Mouse (Mus musculus): ENCODE results near the gene Ttbk1.

Gene Ttbk1

DNA sequence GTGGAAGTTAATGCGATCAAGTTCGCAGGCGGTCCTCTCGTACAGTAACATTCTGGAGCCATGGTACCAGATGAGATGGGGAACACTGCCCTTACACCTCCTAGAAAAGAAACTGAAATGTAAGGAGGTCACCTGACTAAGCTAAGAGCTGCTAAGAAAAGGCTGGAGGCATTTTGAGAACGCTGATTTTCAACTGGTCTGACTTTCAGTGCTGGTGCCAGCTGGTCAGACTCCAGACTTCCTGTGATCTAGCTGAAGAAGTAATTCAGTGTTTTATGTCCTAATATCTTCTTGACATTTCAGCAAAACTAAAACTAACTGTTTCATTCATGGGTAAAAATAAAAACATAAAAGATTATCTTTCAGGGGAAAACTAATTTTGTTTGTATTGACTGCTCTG, 68.8 kb downstream of the Ttbk1 start:
- DNase-seq (ENCODE audit: low spot score in 2 of 2), result no peak

DNA sequence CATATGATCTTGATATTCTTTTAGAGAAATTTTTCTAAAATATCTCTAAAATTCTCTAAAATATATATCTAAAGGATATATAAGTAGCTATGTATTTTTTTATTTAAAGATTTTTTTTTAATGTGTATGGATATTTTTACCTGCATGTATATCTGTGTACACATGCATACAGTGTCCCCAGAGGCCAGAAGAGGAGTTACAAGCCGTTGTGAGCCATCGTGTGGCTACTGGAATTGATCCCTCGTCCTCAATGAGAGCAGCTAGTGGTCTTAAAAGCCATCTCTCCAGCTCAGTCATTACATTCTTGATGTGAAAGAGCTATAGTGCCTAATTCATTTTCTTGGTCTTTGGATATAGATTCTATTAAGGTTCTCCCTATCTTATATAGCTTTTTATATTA, 79.0 kb downstream of the Ttbk1 start:
- DNase-seq (ENCODE audit: low spot score in 2 of 2), result no peak

DNA sequence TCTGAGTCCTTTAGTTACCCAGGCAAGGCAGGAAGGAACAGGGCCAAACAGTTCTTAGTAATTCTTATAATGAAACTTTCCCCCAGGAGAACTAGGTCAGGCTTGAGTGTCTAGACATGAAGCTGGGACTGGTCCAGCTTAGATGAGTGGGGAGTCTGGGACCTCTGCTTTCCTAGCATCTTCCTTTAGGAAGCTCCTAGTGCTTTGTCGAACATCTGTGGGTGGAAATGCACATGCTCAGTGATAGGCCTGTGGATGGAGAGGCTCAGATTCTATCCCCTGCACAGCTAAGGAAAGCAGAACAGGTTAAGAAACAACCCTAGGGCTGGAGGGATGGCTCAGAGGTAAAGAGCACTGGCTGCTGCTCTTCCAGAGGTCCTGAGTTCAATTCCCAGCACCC, 92.8 kb downstream of the Ttbk1 start:
- DNase-seq (ENCODE audit: low spot score in 2 of 2), result peak; percentile 13 to 19

DNA sequence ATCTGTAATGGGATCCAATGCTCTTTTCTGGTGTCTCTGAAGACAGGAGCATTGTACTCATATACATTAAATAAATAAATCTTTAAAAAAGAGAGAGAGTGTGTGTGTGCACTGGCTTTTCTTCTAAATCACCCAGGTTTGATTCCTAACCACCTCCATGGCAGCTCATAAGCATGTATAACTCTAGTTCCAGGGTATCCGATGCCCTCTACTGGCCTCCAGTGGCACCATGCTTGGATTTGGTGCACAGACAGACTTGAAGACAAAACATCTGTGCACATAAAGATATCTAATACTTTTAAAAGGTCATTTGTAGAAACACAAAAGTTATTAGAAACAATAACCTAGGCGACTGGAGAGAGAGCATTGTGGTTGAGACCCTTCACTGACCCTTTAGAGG, 94.5 kb downstream of the Ttbk1 start:
- DNase-seq (ENCODE audit: low spot score in 2 of 2), result peak; percentile 25 to 45
